Mouse (Mus musculus): ENCODE data around the gene Atr. TPM values are rescaled to one million over a fixed set of nuclear protein-coding genes. Genes with fewer than 3 reads are reported as not detected.

The Atr gene
- total and polyA plus RNA-seq, 2 experiments = 1.1 to 12.4 TPM

GRCm38 (mm10) chr9:95839424-95839823 is 18.0 kb upstream of the Atr start:
- Histone ChIP-seq H3K79me2 (ENCODE audit: control insufficient read depth, insufficient read depth, low read length) (no peaks in the 10 kb centered on the region), H3K36me3 (ENCODE audit: control insufficient read depth, insufficient read depth, low read length) (no peaks in the 10 kb centered on the region), H3K27ac (replicated peaks; ENCODE audit: insufficient read depth, low read depth, low read length) (no peak overlapping the region), H3K27me3 (ENCODE audit: control insufficient read depth, insufficient read depth, low read length) (no peaks in the 10 kb centered on the region), H3K9ac (ENCODE audit: low read depth, low read length) (no peak overlapping the region), H3K4me1 (ENCODE audit: control insufficient read depth, insufficient read depth, low read length) (no peaks in the 10 kb centered on the region), H3K4me3 (ENCODE audit: insufficient read depth, low read depth, low read length) (no peak overlapping the region)
- DNase-seq (ENCODE audit: extremely low read depth, low read depth, low spot score) = no peak
- 81% methylated on average over 3 of the region's 3 CpGs for whole genome bisulfite sequencing
- no peak for TF ChIP-seq CTCF (IDR thresholded peaks at IDR 0.05; ENCODE audit: low read depth, low read length)
- no peak for TF ChIP-seq POLR2A (IDR thresholded peaks at IDR 0.05; ENCODE audit: extremely low read depth, insufficient read depth, low read length)

GRCm38 (mm10) chr9:95844825-95845460 is 12.5 kb upstream of the Atr start, which contains the start of gene Pls1:
Gene Pls1, minus strand, starts transcription at chr9:95845311.
- no peaks in the 10 kb centered on the region for H3K79me2 ChIP-seq (ENCODE audit: control insufficient read depth, insufficient read depth, low read length)
- peaks cover 8% of the 10 kb centered on the region for H3K4me1 ChIP-seq (ENCODE audit: control insufficient read depth, insufficient read depth, low read length)
- peak within 1 kb of the TSS; percentile 75 for H3K4me3 ChIP-seq (ENCODE audit: insufficient read depth, low read depth, low read length)
- TF ChIP-seq POLR2A (IDR thresholded peaks at IDR 0.05; ENCODE audit: extremely low read depth, insufficient read depth, low read length) (0 out of 2 replicates have a peak, but pooled peaks have one; percentile 5), CTCF (IDR thresholded peaks at IDR 0.05; ENCODE audit: low read depth, low read length) (no peak)
- H3K27me3 ChIP-seq (ENCODE audit: control insufficient read depth, insufficient read depth, low read length) = no peaks in the 10 kb centered on the region
- H3K9ac ChIP-seq (ENCODE audit: low read depth, low read length) = peak within 1 kb of the TSS; percentile 80
- peak; percentile 36 for DNase-seq (ENCODE audit: extremely low read depth, low read depth, low spot score)
- H3K27ac ChIP-seq (replicated peaks; ENCODE audit: insufficient read depth, low read depth, low read length) = no peak within 1 kb of the TSS
- H3K36me3 ChIP-seq (ENCODE audit: control insufficient read depth, insufficient read depth, low read length) = no peaks in the 10 kb centered on the region
- WGBS = 2% methylated on average over 46 of the region's 46 CpGs

- H3K36me3 ChIP-seq (ENCODE audit: control insufficient read depth, insufficient read depth, low read length) = no peaks in the 10 kb centered on the region
- H3K27me3 ChIP-seq (ENCODE audit: control insufficient read depth, insufficient read depth, low read length) = no peaks in the 10 kb centered on the region
- H3K4me3 ChIP-seq (ENCODE audit: insufficient read depth, low read depth, low read length) = no peak overlapping the region
- no peak overlapping the region for H3K27ac ChIP-seq (replicated peaks; ENCODE audit: insufficient read depth, low read depth, low read length)
- peaks cover 8% of the 10 kb centered on the region for H3K4me1 ChIP-seq (ENCODE audit: control insufficient read depth, insufficient read depth, low read length)
- H3K79me2 ChIP-seq (ENCODE audit: control insufficient read depth, insufficient read depth, low read length) = no peaks in the 10 kb centered on the region
- DNase-seq (ENCODE audit: extremely low read depth, low read depth, low spot score) = peak; percentile 70
- WGBS = 25% methylated on average over 4 of the region's 4 CpGs
- TF ChIP-seq POLR2A (IDR thresholded peaks at IDR 0.05; ENCODE audit: extremely low read depth, insufficient read depth, low read length) (no peak), CTCF (IDR thresholded peaks at IDR 0.05; ENCODE audit: low read depth, low read length) (no peak)
- no peak overlapping the region for H3K9ac ChIP-seq (ENCODE audit: low read depth, low read length)
Measured at GRCm38 (mm10) chr9:95845711-95846110, 11.7 kb upstream of the Atr start.

- no peak overlapping the region for H3K4me3 ChIP-seq (ENCODE audit: insufficient read depth, low read depth, low read length)
- no peak overlapping the region for H3K27ac ChIP-seq (replicated peaks; ENCODE audit: insufficient read depth, low read depth, low read length)
- DNase-seq (ENCODE audit: extremely low read depth, low read depth, low spot score) = no peak
- no peaks in the 10 kb centered on the region for H3K27me3 ChIP-seq (ENCODE audit: control insufficient read depth, insufficient read depth, low read length)
- H3K79me2 ChIP-seq (ENCODE audit: control insufficient read depth, insufficient read depth, low read length) = no peaks in the 10 kb centered on the region
- H3K9ac ChIP-seq (ENCODE audit: low read depth, low read length) = no peak overlapping the region
- peaks cover 7% of the 10 kb centered on the region for H3K4me1 ChIP-seq (ENCODE audit: control insufficient read depth, insufficient read depth, low read length)
- no peak for TF ChIP-seq POLR2A (IDR thresholded peaks at IDR 0.05; ENCODE audit: extremely low read depth, insufficient read depth, low read length)
- no peak for TF ChIP-seq CTCF (IDR thresholded peaks at IDR 0.05; ENCODE audit: low read depth, low read length)
- no peaks in the 10 kb centered on the region for H3K36me3 ChIP-seq (ENCODE audit: control insufficient read depth, insufficient read depth, low read length)
- WGBS = 83% methylated on average over 11 of the region's 11 CpGs
Measured at GRCm38 (mm10) chr9:95851671-95852070, 5.7 kb upstream of the Atr start.

- DNase-seq (ENCODE audit: extremely low read depth, low read depth, low spot score) = peak; percentile 54
- Histone ChIP-seq H3K9ac (ENCODE audit: low read depth, low read length) (no peak overlapping the region), H3K79me2 (ENCODE audit: control insufficient read depth, insufficient read depth, low read length) (no peaks in the 10 kb centered on the region), H3K27ac (replicated peaks; ENCODE audit: insufficient read depth, low read depth, low read length) (no peak overlapping the region), H3K4me1 (ENCODE audit: control insufficient read depth, insufficient read depth, low read length) (peaks cover 8% of the 10 kb centered on the region), H3K27me3 (ENCODE audit: control insufficient read depth, insufficient read depth, low read length) (no peaks in the 10 kb centered on the region), H3K4me3 (ENCODE audit: insufficient read depth, low read depth, low read length) (no peak overlapping the region), H3K36me3 (ENCODE audit: control insufficient read depth, insufficient read depth, low read length) (no peaks in the 10 kb centered on the region)
- TF ChIP-seq POLR2A (IDR thresholded peaks at IDR 0.05; ENCODE audit: extremely low read depth, insufficient read depth, low read length) (no peak), CTCF (IDR thresholded peaks at IDR 0.05; ENCODE audit: low read depth, low read length) (peak; percentile 35)
- 27% methylated on average over 4 of the region's 4 CpGs for WGBS
Measured at GRCm38 (mm10) chr9:95852896-95853295, 4.5 kb upstream of the Atr start.

- 53% methylated on average over 2 of the region's 2 CpGs for WGBS
- H3K27ac ChIP-seq (replicated peaks; ENCODE audit: insufficient read depth, low read depth, low read length) = no peak overlapping the region
- H3K4me3 ChIP-seq (ENCODE audit: insufficient read depth, low read depth, low read length) = no peak overlapping the region
Measured at GRCm38 (mm10) chr9:95854891-95855290, 2.5 kb upstream of the Atr start.

More at GRCm38 (mm10) chr9:95854891-95855290, 2.5 kb upstream of the Atr start:
- Histone ChIP-seq H3K36me3 (ENCODE audit: control insufficient read depth, insufficient read depth, low read length) (no peaks in the 10 kb centered on the region), H3K9ac (ENCODE audit: low read depth, low read length) (no peak overlapping the region), H3K4me1 (ENCODE audit: control insufficient read depth, insufficient read depth, low read length) (peaks cover 8% of the 10 kb centered on the region), H3K79me2 (ENCODE audit: control insufficient read depth, insufficient read depth, low read length) (no peaks in the 10 kb centered on the region), H3K27me3 (ENCODE audit: control insufficient read depth, insufficient read depth, low read length) (no peaks in the 10 kb centered on the region)
- TF ChIP-seq POLR2A (IDR thresholded peaks at IDR 0.05; ENCODE audit: extremely low read depth, insufficient read depth, low read length) (no peak), CTCF (IDR thresholded peaks at IDR 0.05; ENCODE audit: low read depth, low read length) (no peak)
- peak; percentile 47 for DNase-seq (ENCODE audit: extremely low read depth, low read depth, low spot score)

All from liver, adult 2 months (tissue).